Mouse (Mus musculus): Measurements from ENCODE around the gene Olfr54. TPM values are rescaled to one million over a fixed set of nuclear protein-coding genes. Genes with fewer than 3 reads are reported as not detected.

Gene Olfr54
- total RNA-seq, 4 experiments from 2014 or later: 0.15 to 0.91 (median 0.39) TPM

Other genes starting within 250 kb of the Olfr54 start
- 1 to 10 TPM; 5.7 to 9.9 (median 7.6) TPM for gene Zfp354c, start 186.5 kb upstream of the Olfr54 start, total RNA-seq (2022)
- 1 to 10 TPM; 1.0 to 1.5 (median 1.2) TPM for gene Zfp879, start 172.7 kb upstream of the Olfr54 start, total RNA-seq (2022)
- not detected for gene Grm6, start 163.6 kb upstream of the Olfr54 start, total RNA-seq (2022)
- gene Zfp454, start 126.6 kb upstream of the Olfr54 start, total RNA-seq (2022): 1 to 10 TPM; 4.0 to 6.1 (median 4.8) TPM
- 10 to 100 TPM in 3 of 4 experiments, 1 to 10 TPM in 1; 9.4 to 12.8 (median 11.0) TPM for gene Zfp2, start 98.1 kb upstream of the Olfr54 start, total RNA-seq (2022)
- gene Zfp354b, start 82.6 kb upstream of the Olfr54 start, total RNA-seq (2022): 1 to 10 TPM; 1.7 to 4.7 (median 3.3) TPM
- not detected for gene 4933414I15Rik, start 70.5 kb upstream of the Olfr54 start, total RNA-seq (2022)
- gene Prop1, start 60.5 kb upstream of the Olfr54 start, total RNA-seq (2022): not detected
- not detected for gene Olfr1378, start 47.7 kb upstream of the Olfr54 start, total RNA-seq (2022)
- not detected for gene Olfr1377, start 32.3 kb upstream of the Olfr54 start, total RNA-seq (2022)
- not detected for gene Olfr51, start 10.6 kb upstream of the Olfr54 start, total RNA-seq (2022)
- not detected for gene Olfr1375, start 33.9 kb downstream of the Olfr54 start, total RNA-seq (2022)
- gene Zfp354a, start 45.0 kb downstream of the Olfr54 start, total RNA-seq (2022): 10 to 100 TPM in 2 of 4 experiments, 1 to 10 TPM in 2; 5.7 to 12.4 (median 9.7) TPM
- gene Gm12569, start 206.2 kb downstream of the Olfr54 start, total RNA-seq (2022): not detected
- 100 to 1,000 TPM in 2 of 4 experiments, 10 to 100 TPM in 2; 68.4 to 151 (median 112) TPM for gene Clk4, start 247.5 kb downstream of the Olfr54 start, total RNA-seq (2022)
- under 1 TPM in 3 of 4 experiments, not detected in 1; 0.49 to 0.66 (median 0.54) TPM for gene BC049762, start 248.8 kb downstream of the Olfr54 start, total RNA-seq (2022)